Mouse (Mus musculus): Measurements from ENCODE around the gene Kirrel3. TPM values are rescaled to one million over a fixed set of nuclear protein-coding genes. Genes with fewer than 3 reads are reported as not detected.

The Kirrel3 gene
- total RNA-seq, 2 experiments from 2014 or later, result 0.88 to 1.1 TPM

DNA sequence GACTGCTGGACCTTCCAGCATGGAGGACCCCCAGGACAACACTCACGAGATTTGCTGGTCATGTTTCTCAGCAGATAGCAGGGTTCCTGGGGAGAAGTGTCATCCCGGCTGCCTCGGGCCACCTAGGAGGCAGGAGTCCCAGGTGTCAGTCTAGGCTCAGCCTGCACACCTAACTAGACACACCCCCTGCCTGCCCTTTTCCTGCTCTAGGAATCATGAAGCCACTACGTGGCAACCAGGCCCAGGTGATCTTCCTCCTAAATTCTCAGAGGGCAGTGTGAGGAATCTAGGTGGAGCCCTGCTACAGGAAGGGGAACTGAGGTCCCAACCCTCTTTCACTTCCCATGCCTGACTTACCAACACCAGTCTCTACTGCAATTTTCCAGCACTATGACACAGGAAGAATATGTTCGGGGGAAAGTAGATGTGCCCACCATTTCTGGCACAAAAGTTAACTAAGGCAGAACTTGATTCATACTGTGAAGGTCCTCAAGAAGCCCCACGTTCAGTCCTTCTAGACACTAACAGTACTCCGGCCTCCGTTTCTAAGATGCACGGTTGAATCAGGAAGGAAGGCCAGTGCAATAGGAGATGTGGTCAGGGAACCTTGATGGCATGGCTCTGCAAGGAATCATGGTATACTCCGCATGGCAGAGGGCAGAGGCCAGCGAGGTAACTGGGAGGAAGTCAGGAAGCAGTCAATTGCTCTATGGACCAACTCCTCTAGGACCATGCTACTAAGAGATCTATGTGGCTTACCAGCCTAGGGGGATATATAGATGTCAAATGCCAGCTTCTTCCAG is 570.0 kb downstream of the Kirrel3 start:
- intact Hi-C loops (cut with DNase I; ENCODE audit: low total_unique reads), result no loop called here
- no peak for DNase-seq

DNA sequence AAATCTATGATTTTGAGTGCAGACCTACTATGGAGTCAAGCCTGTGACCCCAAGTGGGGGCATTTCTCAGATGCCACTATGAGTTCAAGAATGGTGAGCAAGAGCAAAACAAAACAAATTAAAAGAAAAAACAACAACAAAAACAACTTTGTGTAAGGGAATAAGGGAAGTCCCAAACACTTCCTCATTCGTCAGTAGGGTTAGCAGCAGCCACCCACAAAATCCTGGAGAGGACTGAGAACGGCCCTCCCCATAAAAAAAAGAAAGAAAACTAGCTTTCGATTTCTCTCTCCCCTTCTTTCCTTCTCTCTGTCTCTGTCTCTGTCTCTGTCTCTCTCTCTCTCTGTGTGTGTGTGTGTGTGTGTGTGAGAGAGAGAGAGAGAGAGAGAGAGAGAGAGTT is 570.9 kb downstream of the Kirrel3 start:
- no peak for DNase-seq
- intact Hi-C loops (cut with DNase I; ENCODE audit: low total_unique reads), result no loop called here

DNA sequence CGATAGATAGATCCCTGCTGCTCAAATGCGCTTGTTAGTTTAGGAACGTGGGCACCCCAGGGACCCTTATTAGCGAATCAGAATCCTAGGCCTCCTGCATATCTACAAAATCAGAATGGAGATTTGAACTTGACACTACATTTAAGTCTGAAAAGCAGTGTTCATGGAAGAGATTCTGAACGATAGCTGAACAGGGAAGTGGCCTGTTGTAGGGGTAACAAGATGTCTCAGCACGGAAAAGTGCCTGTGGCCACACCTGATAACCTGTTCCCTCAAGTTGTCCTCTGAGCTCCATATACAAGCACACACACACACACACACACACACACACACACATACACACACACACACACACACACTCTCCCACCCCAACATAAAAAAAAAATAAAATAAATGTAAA is 571.9 kb downstream of the Kirrel3 start:
- intact Hi-C loops (cut with DNase I; ENCODE audit: low total_unique reads), result no loop called here
- DNase-seq, result no peak

DNA sequence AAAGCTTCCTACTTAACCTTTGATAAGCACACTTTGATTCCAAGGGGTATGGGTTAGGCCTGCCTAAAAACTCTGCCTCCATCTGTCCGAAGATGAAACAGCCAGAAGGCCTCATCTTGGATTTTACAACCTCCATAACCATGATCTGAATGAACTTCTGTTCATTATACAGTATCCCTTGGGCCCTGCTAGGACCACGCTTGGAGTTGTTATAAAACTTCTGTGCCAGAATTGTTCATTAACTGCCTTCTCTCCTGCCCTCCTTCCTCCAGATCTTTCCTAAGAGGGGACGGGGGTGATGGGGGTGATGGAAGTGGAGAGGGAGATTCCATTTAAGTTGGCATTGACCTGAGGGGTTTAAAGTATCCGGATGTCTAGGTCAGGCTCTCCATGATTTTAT is 572.5 kb downstream of the Kirrel3 start:
- intact Hi-C loops (cut with DNase I; ENCODE audit: low total_unique reads), result no loop called here
- DNase-seq, result no peak

DNA sequence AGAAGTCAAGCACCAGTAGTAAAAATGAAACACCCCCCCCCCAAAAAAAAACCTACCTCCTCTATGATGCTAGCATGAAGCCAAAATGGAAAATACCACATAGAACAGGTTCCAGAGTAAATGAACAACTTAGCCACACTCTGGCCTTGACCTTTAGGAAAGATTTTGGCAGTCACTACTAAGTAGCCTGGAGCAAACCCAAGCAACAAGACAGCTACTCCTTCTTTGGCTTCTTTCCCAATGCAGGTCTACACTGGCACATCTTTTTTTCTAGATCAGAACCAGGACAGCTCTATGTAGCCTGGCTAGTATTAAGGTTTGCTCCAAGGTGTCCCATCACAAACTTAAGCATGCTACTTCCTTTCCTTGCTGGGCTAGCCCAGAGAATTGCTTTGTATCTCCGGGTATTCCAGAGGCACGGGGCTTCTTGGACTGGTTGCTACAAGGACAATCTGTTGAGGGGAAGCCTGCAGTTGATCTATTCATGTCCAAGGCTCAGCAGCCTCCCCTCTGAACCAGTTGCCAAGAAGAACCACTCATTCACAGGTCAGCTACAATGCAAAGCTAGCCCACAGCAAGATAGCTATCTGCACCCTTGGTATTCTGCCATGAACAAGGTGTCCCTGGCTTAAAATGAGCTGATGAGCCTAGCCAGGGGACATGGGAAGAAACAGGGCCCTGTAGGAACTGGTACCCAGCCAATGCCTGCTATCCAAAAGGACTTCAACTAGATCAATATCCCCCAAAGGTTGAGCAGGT is 573.1 kb downstream of the Kirrel3 start:
- no peak for DNase-seq
- intact Hi-C loops (cut with DNase I; ENCODE audit: low total_unique reads), result no loop called here

DNA sequence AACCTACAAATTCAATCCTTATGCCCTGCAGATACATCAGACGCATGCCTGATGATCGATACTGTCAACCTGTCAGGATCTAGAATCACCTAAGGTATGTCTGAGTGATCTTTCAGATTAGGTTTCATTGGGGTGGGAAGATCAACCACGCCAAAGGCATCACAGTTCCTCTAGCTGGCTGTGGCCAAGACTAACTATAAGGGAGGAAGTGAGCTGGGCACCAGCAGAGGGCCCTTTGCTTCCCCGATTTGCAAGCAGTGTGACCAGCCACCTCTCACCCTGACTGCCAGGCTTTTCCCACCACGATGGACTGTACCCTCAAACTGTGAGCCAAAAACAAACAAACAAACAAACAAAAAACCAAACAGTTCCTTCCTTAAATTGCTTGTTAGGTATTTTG is 574.2 kb downstream of the Kirrel3 start:
- intact Hi-C loops (cut with DNase I; ENCODE audit: low total_unique reads), result no loop called here
- DNase-seq, result no peak

DNA sequence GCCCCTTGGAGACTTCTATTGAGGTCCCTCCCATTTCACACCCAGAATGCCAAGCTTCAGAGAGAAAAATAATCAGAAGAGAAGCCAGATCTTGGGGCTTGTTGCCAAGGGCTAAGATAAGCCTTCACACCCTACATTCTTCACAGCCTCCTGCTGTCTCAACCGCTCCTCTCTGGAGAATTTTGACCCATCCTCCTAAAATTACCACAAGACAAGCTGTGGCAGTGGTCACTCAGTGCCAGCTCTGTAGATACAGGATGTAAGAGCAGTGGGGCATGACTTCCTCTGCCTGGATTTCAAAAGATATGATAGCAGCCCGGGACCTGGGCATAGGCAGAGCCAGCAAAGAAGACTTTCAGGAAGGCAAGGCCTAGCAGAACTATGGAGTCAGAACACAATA is 575.8 kb downstream of the Kirrel3 start:
- intact Hi-C loops (cut with DNase I; ENCODE audit: low total_unique reads), result no loop called here
- no peak for DNase-seq
